Mouse (Mus musculus) mature B cell (primary cell): ENCODE results near the gene Nbeal2.
"Not testable (repeated sequence)": the region's sequence is repeated elsewhere in the genome, so short reads cannot be mapped to it uniquely, and the experiment has no call there.

Experiments
- in situ Hi-C: fragments of 300-500 bp; cut with MboI; formaldehyde crosslinking; loops from 2 replicates; pipeline ENCODE4 v1.14.3; 2019

Gene Nbeal2

GRCm38 (mm10) chr9:110653655-110654461, at the start of gene Nbeal2:
Nbeal2 (minus strand) TSS chr9:110654161.
- in situ Hi-C loops: no loop called here

- in situ Hi-C loops: no loop called here
Measured at GRCm38 (mm10) chr9:110702848-110703247, 48.9 kb upstream of the Nbeal2 start.

- in situ Hi-C loops: no loop called here
Measured at GRCm38 (mm10) chr9:110701114-110702032, 47.4 kb upstream of the Nbeal2 start.

- in situ Hi-C loops: no loop called here
Measured at GRCm38 (mm10) chr9:110699574-110699973, 45.6 kb upstream of the Nbeal2 start.

GRCm38 (mm10) chr9:110697465-110697864, 43.5 kb upstream of the Nbeal2 start:
- in situ Hi-C loops: no loop called here

- in situ Hi-C loops: no loop called here
Measured at GRCm38 (mm10) chr9:110696427-110696826, 42.5 kb upstream of the Nbeal2 start.

- in situ Hi-C loops: no loop called here
Measured at GRCm38 (mm10) chr9:110695165-110695755, 41.3 kb upstream of the Nbeal2 start.

- in situ Hi-C loops: no loop called here
Measured at GRCm38 (mm10) chr9:110689261-110689779, 35.4 kb upstream of the Nbeal2 start.

- in situ Hi-C loops: no loop called here
Measured at GRCm38 (mm10) chr9:110687846-110688245, 33.9 kb upstream of the Nbeal2 start.

GRCm38 (mm10) chr9:110687061-110687460, 33.1 kb upstream of the Nbeal2 start:
- in situ Hi-C loops: no loop called here

GRCm38 (mm10) chr9:110686472-110686871, 32.5 kb upstream of the Nbeal2 start:
- in situ Hi-C loops: no loop called here

- in situ Hi-C loops: no loop called here
Measured at GRCm38 (mm10) chr9:110685591-110685990, 31.6 kb upstream of the Nbeal2 start.

GRCm38 (mm10) chr9:110685187-110685586, 31.2 kb upstream of the Nbeal2 start:
- in situ Hi-C loops: no loop called here

- in situ Hi-C loops: no loop called here
Measured at GRCm38 (mm10) chr9:110684100-110684831, 30.3 kb upstream of the Nbeal2 start.

- in situ Hi-C loops: no loop called here
Measured at GRCm38 (mm10) chr9:110683574-110684099, 29.7 kb upstream of the Nbeal2 start.

- in situ Hi-C loops: not testable (repeated sequence)
Measured at GRCm38 (mm10) chr9:110682697-110683096, 28.7 kb upstream of the Nbeal2 start.

- in situ Hi-C loops: no loop called here
Measured at GRCm38 (mm10) chr9:110682255-110682654, 28.3 kb upstream of the Nbeal2 start.

GRCm38 (mm10) chr9:110681817-110682216, 27.9 kb upstream of the Nbeal2 start:
- in situ Hi-C loops: no loop called here

- in situ Hi-C loops: no loop called here
Measured at GRCm38 (mm10) chr9:110680736-110681507, 27.0 kb upstream of the Nbeal2 start.

- in situ Hi-C loops: no loop called here
Measured at GRCm38 (mm10) chr9:110678886-110679285, 24.9 kb upstream of the Nbeal2 start.
